Mouse (Mus musculus) liver, postnatal 0 days (tissue): Measurements from ENCODE around the gene Ankdd1a.

ENCODE experiments used
- CTCF ChIP-seq: sonication (generic); IDR thresholded peaks from 2 replicates; pipeline ENCODE4 v1.5.1; 2016; ENCODE audit warnings: antibody characterized with exemption, low read depth
- EP300 ChIP-seq: IDR thresholded peaks from 2 replicates; pipeline ENCODE4 v1.6.1; 2016; ENCODE audit warnings: antibody characterized with exemption, low read depth, mild to moderate bottlenecking

DNA sequence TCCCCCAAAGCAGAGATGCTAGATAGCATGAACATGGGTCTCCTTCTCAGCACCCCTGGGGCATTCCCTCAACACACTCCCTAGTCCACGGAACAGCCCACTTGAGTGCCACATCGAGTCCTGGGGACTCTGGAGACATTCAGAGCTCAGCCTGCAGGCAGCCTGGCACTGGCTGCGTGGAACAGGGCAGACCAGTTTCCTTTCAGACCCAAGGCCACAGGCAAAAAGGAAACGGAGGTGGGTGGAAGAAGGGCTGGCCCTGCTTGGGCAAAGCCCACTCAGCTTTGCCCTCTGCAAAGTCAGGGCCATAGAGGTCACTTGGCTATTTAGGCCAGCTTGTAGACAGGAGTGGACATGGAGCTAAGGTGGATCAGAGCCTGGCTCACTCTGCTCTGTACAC is 27.9 kb upstream of the Ankdd1a start:
- TF ChIP-seq CTCF, result no peak
- no peak for TF ChIP-seq EP300
